Mouse (Mus musculus): ENCODE measurements at regions not wholly inside any gene's neighbourhood (a gene's known extent, or its start where the extent isn't known, plus 50 kb on each side); places are given as distances from the start of the nearest gene placed in this dataset.

DNA sequence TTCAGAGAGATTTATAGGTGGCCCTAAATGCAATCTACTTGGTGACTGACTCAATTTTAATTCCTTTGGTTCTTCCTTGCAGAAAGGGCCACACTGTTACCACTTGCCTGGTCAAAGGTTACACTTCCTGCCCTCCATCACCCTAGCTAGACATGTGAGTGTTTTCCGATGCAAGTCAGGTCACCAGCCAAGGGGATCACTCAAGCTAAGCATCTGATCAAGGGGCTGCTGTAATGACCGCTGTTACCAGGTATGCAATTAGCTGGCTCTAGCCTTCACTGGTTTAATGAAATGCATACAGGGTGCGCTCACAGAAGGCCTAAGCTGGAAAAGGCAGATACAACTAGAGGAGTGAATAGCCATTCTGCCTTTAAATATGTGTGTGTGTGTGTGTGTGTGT, 105.1 kb downstream of the Mtx2 start:
- no peak for DNase-seq (ENCODE audit: low spot score)
- intact Hi-C loops (cut with DNase I) = no loop called here

DNA sequence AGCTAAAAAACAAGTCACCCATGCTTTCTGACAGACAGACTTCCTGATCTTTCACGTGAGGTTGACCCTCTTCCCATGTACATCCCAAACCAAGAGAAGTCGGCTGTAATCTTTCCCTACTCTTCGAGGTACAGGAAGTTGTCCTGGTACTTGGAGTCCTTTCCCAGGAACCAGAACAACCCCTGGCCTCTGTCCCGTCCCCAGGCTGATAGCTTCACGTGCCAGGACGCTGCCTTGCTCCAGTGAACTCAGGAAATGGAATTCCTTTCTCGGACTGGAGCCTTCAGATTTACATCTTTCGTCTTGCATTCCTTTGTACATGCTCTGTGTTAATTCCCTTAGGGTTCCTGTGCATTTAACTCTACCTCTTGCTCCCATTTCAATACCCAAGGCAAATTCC, 107.6 kb downstream of the Mtx2 start:
- intact Hi-C loops (cut with DNase I) = no loop called here
- DNase-seq (ENCODE audit: low spot score) = peak; percentile 29

DNA sequence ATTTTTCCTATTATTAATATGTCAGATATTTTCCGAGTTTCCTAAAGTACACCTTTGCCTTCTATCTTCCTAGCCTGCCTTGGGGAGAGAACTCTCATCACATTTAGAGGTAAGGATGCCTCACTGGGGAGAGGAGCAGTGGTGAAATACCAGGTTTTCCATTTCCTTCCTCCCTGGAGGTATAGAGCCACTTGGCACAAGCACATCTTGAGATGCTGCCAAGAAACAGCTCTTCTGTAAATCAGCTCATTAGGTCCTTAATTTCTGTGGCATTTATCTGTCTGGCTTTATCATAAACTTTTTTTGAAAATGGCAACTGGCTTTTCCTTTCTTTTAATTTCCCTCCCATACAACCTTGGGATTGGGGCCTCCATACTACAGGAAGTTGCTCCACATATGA, 108.2 kb downstream of the Mtx2 start:
- intact Hi-C loops (cut with DNase I) = no loop called here

DNA sequence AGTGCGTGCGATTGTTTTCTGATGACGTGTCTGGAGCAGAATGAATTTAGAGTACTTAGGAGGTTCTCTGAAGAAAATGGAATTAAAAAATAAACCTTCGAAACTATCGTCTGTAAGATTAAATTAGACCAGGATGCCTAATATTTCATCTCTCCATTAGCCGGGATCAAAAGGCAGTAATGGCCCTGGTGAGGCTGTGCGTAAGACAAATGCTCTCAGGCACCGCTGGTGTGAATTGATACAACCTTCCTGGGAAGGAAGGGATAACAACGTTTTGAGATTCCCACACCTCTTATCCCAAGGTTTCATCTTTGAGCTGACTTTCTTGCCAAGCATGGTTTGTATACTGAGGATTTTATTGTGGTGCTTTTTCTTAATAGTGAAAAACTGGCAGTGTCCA, 113.1 kb downstream of the Mtx2 start:
- DNase-seq (ENCODE audit: low spot score) = no peak
- intact Hi-C loops (cut with DNase I) = no loop called here

More for the DNA sequence above, 108.2 kb downstream of the Mtx2 start:
- DNase-seq (ENCODE audit: low spot score) = no peak

DNA sequence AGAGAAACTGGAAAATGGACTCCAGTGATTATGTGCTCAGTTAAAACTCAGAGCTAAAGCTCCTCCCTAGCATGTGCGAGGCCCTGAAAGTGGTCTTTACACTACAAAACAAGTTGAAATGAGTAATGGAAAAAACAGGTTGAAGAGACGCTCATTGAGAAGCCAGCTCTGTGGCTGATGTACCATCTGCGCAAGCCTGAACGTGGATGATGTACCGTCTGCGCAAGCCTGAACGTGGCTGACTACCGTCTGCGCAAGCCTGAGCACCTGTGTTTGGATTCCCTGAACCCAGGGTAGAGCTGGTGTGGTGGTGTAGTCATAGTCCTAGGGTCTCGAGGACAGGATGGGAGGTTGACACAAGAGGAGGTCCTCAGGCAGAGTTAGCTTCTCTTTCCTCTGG, 116.4 kb downstream of the Mtx2 start:
- DNase-seq (ENCODE audit: low spot score) = no peak
- intact Hi-C loops (cut with DNase I) = no loop called here

- intact Hi-C loops (cut with DNase I) = no loop called here
- DNase-seq (ENCODE audit: low spot score) = no peak
Observed at GRCm38 (mm10) chr2:74942611-74943198, 117.1 kb downstream of the Mtx2 start.

GRCm38 (mm10) chr2:74945185-74945749, 119.7 kb downstream of the Mtx2 start:
- DNase-seq (ENCODE audit: low spot score) = no peak
- intact Hi-C loops (cut with DNase I) = no loop called here

DNA sequence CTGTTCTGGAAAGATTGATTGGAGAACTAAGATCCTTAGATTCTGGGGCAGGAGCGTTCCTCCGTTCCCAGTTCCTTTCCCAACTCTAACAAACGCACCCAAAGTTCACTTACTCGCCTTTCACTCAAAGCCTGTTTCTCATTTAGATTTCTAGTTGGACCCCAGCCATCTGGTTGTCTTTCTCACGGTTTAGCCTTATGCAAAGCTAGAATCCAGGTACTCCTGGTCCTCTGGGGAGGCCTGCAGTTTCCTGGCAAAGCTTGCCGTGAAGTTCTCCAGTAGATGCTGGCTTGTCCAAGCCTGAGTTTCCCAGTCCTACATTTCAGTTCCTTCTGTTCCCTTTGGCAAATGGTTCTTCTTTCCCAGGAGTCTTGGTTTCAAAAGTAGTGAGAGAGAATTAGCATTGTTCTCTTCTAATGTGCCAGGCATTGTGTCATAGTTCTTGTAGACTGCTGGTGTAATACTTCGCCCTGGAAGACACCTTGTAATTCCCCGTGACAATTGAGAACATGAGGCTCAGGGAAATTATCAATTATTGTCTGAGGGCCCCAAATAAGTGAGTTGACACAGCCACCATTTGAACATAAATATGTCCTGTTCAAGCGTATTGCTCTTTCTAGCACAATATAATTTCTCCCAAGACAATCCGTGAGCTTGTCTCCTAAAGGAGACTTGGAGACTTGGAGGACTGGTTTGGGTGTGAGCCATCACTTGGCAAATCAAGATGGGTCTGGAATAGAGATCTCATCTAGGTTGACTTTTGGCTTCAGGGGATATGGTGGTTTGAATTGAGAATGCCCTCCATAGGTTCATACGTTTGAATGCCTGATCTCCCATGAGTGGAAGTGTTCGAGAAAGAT, 126.0 kb downstream of the Mtx2 start:
- DNase-seq (ENCODE audit: low spot score) = no peak
- intact Hi-C loops (cut with DNase I) = no loop called here

- intact Hi-C loops (cut with DNase I) = no loop called here
- DNase-seq (ENCODE audit: low spot score) = no peak
Observed at GRCm38 (mm10) chr2:74954101-74954500, 128.5 kb downstream of the Mtx2 start.

DNA sequence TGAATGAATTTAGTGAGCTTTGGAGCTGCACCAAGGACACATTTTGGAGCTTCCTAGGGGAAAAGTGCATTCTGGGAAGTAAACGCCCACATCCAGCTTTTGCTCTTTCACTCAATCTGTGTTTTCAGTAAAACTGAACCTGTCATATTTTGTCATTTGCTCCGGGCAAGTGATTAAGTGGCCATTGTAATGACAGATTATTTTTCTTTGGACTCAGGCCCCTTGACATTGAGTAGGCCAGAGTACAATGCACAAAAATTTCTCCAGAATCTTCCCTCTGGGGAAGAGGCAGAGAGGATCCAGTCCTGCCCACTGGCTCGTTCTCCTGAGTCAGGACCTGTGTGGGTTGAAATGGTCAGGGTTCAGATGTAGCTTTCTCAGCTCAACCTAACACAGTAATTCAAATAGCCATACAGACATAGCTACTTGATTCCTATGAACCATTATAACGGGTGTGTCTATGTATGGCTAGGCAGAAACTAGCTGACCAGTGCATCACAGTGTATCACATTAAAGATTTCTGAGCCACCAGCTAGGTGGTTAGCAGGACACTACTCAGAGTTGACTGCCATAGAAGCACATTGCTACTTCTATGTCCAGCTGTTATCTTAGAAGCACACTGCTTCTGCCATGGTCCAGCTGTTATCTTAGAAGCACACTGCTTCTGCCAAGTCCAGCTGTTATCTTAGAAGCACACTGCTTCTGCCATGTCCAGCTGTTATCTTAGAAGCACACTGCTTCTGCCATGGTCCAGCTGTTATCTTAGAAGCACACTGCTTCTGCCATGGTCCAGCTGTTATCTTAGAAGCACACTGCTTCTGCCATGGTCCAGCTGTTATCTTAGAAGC, 129.9 kb downstream of the Mtx2 start:
- intact Hi-C loops (cut with DNase I) = no loop called here
- no peak for DNase-seq (ENCODE audit: low spot score)

- no peak for DNase-seq (ENCODE audit: low spot score)
- intact Hi-C loops (cut with DNase I) = no loop called here
Observed at GRCm38 (mm10) chr2:74956129-74956450, 130.5 kb downstream of the Mtx2 start.

- intact Hi-C loops (cut with DNase I) = no loop called here
- no peak for DNase-seq (ENCODE audit: low spot score)
Observed at GRCm38 (mm10) chr2:74956556-74956955, 131.0 kb downstream of the Mtx2 start.

DNA sequence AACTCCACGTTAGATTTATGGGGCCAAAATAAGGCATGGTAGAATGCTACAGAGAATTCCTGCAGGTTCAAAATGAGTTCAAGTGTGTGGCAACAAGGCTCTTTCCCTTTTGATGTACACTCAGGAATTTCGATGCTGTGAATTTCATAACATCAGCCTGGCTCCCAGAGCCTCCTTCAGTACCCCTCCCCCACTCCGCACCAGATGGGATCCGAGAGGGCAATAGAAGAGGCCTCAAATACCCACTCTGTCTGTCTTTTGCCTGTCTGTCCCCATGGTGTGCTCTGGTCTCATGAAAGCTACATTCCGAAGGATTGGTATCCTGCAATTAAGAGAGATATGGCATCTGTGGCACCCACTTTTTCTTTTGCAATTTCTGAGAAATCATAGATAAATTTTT, 134.3 kb downstream of the Mtx2 start:
- intact Hi-C loops (cut with DNase I) = loop anchor here (5.0 to 10.0 kb wide), 3 partner anchors 133 to 625 kb away; partner anchors contain the start of gene Mtx2
- DNase-seq (ENCODE audit: low spot score) = no peak

GRCm38 (mm10) chr2:74962416-74962815, 136.8 kb downstream of the Mtx2 start:
- intact Hi-C loops (cut with DNase I) = loop anchor here (5.0 to 10.0 kb wide), 3 partner anchors 135 to 622 kb away; partner anchors contain the start of gene Mtx2
- DNase-seq (ENCODE audit: low spot score) = no peak

DNA sequence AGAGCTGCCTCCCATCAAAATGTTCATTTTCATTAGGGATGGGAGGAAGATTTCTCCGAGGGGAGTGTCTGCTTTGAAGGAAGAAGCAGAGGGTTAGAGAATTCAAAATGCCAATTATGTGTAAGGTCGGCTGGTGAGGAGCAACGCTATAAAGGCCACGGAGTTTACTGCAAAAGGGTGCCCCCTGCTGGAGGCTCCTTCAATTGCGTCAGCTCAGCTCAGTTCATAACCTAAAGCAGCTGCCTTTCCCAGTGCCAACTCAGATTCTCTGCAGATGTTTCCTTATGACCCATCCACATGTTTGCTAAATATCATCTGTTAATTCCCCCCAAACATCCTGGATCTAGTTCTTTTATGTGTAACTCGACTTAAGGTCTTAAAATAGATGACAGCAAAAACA, 138.8 kb downstream of the Mtx2 start:
- intact Hi-C loops (cut with DNase I) = loop anchor here (1.0 to 10.0 kb wide), 6 partner anchors 54 to 620 kb away; partner anchors contain the start of gene Mtx2
- peak; percentile 53 for DNase-seq (ENCODE audit: low spot score)

- intact Hi-C loops (cut with DNase I) = loop anchor here (1.0 to 10.0 kb wide), 7 partner anchors 37 to 620 kb away; partner anchors contain the start of gene Mtx2
- DNase-seq (ENCODE audit: low spot score) = no peak
Observed at GRCm38 (mm10) chr2:74964980-74965379, 139.4 kb downstream of the Mtx2 start.

GRCm38 (mm10) chr2:74965384-74966060, 139.9 kb downstream of the Mtx2 start:
- intact Hi-C loops (cut with DNase I) = loop anchor here (2.0 to 10.0 kb wide), 3 partner anchors 37 to 619 kb away; no protein-coding TSS in a partner anchor
- peak; percentile 71 for DNase-seq (ENCODE audit: low spot score)

DNA sequence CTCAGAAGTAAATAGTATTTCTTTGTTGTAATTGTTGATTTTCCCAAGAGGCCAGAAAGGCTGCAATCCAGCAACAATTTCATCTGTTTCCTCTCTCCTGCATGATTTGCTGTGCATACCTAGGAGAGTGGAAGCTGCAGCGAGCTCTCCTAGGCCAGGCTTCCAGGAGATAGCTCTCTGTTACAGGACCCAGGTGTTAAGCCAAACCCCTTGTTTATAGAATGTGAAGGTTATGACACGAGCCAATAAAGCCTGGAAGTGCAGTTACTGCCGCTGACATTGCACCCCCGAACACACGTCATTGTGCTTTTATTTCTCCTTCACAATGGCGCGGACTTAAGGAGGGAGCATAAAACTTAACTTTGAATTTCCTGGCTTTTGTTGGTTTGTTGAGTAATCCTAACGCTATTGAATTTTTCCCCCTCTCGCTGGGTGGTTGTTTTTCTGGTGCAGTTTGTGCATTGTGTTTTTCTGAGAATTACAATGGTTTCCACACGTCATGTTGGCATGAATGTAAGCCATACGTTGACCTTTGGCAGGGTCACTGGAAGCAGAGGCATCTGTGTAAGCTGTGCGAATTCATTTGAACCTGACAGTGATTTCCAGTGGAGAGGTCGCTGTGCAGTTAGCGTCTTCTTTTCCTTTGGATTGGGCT, 145.1 kb downstream of the Mtx2 start:
- intact Hi-C loops (cut with DNase I) = no loop called here
- DNase-seq (ENCODE audit: low spot score) = no peak

- no peak for DNase-seq (ENCODE audit: low spot score)
- intact Hi-C loops (cut with DNase I) = no loop called here
Observed at GRCm38 (mm10) chr2:74973386-74973785, 147.8 kb downstream of the Mtx2 start.

All from heart, postnatal 25 days (tissue).